Mouse (Mus musculus): ENCODE results near the gene Gm4301.
"Not testable (repeated sequence)": the region's sequence is repeated elsewhere in the genome, so short reads cannot be mapped to it uniquely, and the experiment has no call there.

The Gm4301 gene

DNA sequence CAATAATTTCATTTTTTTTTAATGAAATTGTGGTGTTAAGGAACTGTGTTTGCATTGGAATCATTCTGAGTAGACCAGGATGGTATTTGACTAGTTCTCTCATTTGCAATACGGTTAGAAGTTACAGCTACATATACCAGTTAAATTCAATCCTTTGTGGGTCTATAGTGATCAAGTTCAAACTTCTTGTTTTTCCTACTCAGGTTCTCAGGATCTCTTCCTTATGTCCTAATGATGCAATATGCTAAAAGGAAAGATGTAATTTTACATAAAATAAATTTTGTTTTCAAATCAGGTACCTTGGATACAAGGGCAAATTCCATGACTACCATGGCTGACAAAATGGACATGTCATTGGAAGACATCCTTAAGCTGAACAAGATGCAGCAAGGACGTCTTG is at the start of gene Gm4301:
TSS of gene Gm4301 (plus strand) at position 301 of the 400 bp plus-strand sequence.
- not testable (repeated sequence) for DNase-seq (ENCODE audit: low spot score)

DNA sequence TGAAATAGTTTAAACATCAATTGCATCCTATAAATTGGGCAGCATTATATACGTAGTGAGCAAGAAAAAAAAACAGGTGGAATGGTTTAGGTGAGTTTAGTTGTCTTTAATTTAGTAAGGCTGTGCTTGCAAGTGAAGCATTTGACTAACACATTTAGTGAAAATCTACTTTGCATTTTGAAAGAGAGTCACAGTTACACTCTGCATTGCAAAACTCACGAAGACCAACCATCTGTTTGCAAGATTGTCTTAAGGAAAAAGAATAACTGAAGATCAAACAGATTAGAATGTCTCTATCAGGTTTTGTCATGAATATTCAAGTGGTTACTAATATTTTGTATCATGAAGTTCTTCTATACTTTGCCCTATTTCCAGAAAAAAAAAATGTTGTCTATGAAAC is 39.4 kb upstream of the Gm4301 start:
- DNase-seq (ENCODE audit: low spot score), result no peak

DNA sequence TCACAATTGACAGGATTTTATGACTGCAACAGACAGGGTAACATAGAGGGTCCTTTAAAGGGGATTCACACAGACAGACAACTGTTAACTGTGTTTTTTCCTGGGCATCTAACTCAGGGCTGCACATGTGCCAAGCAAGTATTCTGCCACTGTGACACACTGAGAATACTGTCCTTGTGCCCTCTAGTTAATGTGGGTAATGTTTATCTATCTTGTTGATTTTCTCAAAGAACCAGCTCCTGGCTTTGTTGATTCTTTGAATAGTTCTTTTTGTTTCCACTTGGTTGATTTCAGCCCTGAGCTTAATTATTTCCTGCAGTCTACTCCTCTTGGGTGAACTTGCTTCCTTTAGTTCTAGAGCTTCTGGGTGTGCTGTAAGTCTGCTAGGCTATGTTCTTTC is 35.4 kb upstream of the Gm4301 start:
- DNase-seq (ENCODE audit: low spot score), result not testable (repeated sequence)

DNA sequence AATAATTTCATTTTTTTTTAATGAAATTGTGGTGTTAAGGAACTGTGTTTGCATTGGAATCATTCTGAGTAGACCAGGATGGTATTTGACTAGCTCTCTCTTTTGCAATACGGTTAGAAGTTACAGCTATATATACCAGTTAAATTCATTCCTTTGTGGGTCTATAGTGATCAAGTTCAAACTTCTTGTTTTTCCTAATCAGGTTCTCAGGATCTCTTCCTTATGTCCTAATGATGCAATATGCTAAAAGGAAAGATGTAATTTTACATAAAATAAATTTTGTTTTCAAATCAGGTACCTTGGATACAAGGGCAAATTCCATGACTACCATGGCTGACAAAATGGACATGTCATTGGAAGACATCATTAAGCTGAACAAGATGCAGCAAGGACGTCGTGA is 5.1 kb downstream of the Gm4301 start, which contains the start of gene Gm4302:
TSS of gene Gm4302 (plus strand) at position 301 of the 400 bp plus-strand sequence.
- DNase-seq (ENCODE audit: low spot score), result not testable (repeated sequence)

DNA sequence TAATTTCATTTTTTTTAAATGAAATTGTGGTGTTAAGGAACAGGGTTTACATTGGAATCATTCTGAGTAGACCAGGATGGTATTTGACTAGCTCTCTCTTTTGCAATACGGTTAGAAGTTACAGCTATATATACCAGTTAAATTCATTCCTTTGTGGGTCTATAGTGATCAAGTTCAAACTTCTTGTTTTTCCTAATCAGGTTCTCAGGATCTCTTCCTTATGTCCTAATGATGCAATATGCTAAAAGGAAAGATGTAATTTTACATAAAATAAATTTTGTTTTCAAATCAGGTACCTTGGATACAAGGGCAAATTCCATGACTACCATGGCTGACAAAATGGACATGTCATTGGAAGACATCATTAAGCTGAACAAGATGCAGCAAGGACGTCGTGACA is 10.2 kb downstream of the Gm4301 start, which contains the start of gene Gm4303:
TSS of gene Gm4303 (plus strand) at position 301 of the 400 bp plus-strand sequence.
- DNase-seq (ENCODE audit: low spot score), result not testable (repeated sequence)

DNA sequence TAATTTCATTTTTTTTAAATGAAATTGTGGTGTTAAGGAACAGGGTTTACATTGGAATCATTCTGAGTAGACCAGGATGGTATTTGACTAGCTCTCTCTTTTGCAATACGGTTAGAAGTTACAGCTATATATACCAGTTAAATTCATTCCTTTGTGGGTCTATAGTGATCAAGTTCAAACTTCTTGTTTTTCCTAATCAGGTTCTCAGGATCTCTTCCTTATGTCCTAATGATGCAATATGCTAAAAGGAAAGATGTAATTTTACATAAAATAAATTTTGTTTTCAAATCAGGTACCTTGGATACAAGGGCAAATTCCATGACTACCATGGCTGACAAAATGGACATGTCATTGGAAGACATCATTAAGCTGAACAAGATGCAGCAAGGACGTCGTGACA is 15.3 kb downstream of the Gm4301 start, which contains the start of gene Gm4305:
TSS of gene Gm4305 (plus strand) at position 301 of the 400 bp plus-strand sequence.
- DNase-seq (ENCODE audit: low spot score), result not testable (repeated sequence)

DNA sequence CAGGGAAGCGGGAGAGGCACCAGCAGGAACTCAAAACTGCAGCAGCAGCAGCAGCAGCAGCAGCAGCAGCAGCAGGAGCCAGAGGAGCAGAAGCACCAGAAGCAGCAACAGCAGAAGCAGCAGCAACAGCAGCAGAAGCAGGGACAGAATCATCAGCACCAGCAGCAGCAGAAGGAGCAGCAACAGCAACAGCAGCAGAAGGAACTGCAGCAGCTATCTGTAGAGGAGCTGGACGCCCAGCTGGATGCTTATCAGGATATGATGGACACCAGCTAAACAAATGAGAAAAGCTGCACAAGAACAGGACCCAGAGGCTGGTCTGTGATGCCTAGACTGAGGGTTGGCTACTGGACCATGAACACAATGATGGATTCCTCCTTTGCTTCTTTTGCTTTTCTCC is 21.4 kb downstream of the Gm4301 start:
- DNase-seq (ENCODE audit: low spot score), result not testable (repeated sequence)

DNA sequence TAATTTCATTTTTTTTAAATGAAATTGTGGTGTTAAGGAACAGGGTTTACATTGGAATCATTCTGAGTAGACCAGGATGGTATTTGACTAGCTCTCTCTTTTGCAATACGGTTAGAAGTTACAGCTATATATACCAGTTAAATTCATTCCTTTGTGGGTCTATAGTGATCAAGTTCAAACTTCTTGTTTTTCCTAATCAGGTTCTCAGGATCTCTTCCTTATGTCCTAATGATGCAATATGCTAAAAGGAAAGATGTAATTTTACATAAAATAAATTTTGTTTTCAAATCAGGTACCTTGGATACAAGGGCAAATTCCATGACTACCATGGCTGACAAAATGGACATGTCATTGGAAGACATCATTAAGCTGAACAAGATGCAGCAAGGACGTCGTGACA is 25.6 kb downstream of the Gm4301 start, which contains the start of gene Gm4307:
TSS of gene Gm4307 (plus strand) at position 301 of the 400 bp plus-strand sequence.
- DNase-seq (ENCODE audit: low spot score), result not testable (repeated sequence)

DNA sequence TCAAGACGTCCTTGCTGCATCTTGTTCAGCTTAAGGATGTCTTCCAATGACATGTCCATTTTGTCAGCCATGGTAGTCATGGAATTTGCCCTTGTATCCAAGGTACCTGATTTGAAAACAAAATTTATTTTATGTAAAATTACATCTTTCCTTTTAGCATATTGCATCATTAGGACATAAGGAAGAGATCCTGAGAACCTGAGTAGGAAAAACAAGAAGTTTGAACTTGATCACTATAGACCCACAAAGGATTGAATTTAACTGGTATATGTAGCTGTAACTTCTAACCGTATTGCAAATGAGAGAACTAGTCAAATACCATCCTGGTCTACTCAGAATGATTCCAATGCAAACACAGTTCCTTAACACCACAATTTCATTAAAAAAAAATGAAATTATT is 47.0 kb downstream of the Gm4301 start, which contains the start of gene Gm4312:
TSS of gene Gm4312 (minus strand) at position 101 of the 400 bp plus-strand sequence.
- not testable (repeated sequence) for DNase-seq (ENCODE audit: low spot score)
